Mouse (Mus musculus) kidney, postnatal 0 days (tissue): ENCODE results near the gene Olfr1344. TPM values are rescaled to one million over a fixed set of nuclear protein-coding genes. Genes with fewer than 3 reads are reported as not detected.
"Not testable (repeated sequence)": the region's sequence is repeated elsewhere in the genome, so short reads cannot be mapped to it uniquely, and the experiment has no call there.

Source experiments
- ATAC-seq: fragments of 200-750 bp; cut with Nextera tagmentation; replicated peaks from 2 replicates; pipeline ENCODE4 v1.8.0; 2017; ENCODE audit warnings: low read depth, moderate number of reproducible peaks, moderate TSS enrichment, moderate library complexity; ENCODE audit not compliant: low FRiP score
- DNase-seq: peaks from one replicate; pipeline ENCODE4 v3.0.0-alpha.2; 2016; ENCODE audit warnings: low spot score
- H3K27ac ChIP-seq: fragments of 300-500 bp; sonication (generic); 2 replicates; pipeline ENCODE4 v1.5.1; 2014; ENCODE audit warnings: mild to moderate bottlenecking
- H3K27me3 ChIP-seq: fragments of 300-500 bp; sonication (generic); 2 replicates; pipeline ENCODE4 v1.6.1; 2014; ENCODE audit warnings: low read length, mixed read lengths; ENCODE audit not compliant: insufficient read depth
- H3K36me3 ChIP-seq: fragments of 300-500 bp; sonication (generic); 2 replicates; pipeline ENCODE4 v1.6.1; 2014; ENCODE audit warnings: low read length, mixed read lengths; ENCODE audit not compliant: insufficient read depth
- H3K4me1 ChIP-seq: fragments of 300-500 bp; sonication (generic); replicated peaks from 2 replicates; pipeline ENCODE4 v1.6.1; 2014; ENCODE audit warnings: antibody characterized with exemption, low read length, mixed read lengths; ENCODE audit not compliant: insufficient read depth
- H3K4me2 ChIP-seq: fragments of 300-500 bp; sonication (generic); 2 replicates; pipeline ENCODE4 v1.6.1; 2014; ENCODE audit warnings: mild to moderate bottlenecking, low read length, moderate library complexity, mixed read lengths
- H3K4me3 ChIP-seq: fragments of 300-500 bp; sonication (generic); replicated peaks from 2 replicates; pipeline ENCODE4 v1.5.1; 2014; ENCODE audit warnings: low read depth, low read length
- H3K9ac ChIP-seq: fragments of 300-500 bp; sonication (generic); 2 replicates; pipeline ENCODE4 v1.6.1; 2014; ENCODE audit warnings: low read depth, low read length
- H3K9me3 ChIP-seq: fragments of 300-500 bp; sonication (generic); replicated peaks from 2 replicates; pipeline ENCODE4 v1.6.1; 2016; ENCODE audit warnings: low read length, inconsistent platforms, mixed read lengths
- CTCF ChIP-seq: IDR thresholded peaks from 2 replicates; pipeline ENCODE4 v1.5.1; 2016; ENCODE audit warnings: antibody characterized with exemption, low read depth, mild to moderate bottlenecking, moderate library complexity
- WGBS: fragments of 180-500 bp; shearing (Covaris S2); extraction: QIAGEN DNeasy Blood & Tissue Kit; methylation state at CpG from one replicate; pipeline ENCODE4 v1.1.7; 2014; 5-methylcytosine and 5-hydroxymethylcytosine counted together
- polyA plus RNA-seq: library from polyadenylated mRNA; unstranded; fragments of >200 nt; fragmentation: Nextera tagmentation; extraction: Ambion mirVana; gene quantifications from 2 replicates; pipeline ENCODE4 v1.2.1, GENCODE M21; 2015

Gene Olfr1344
- polyA plus RNA-seq, 1 experiment from 2014 or later, result not detected

DNA sequence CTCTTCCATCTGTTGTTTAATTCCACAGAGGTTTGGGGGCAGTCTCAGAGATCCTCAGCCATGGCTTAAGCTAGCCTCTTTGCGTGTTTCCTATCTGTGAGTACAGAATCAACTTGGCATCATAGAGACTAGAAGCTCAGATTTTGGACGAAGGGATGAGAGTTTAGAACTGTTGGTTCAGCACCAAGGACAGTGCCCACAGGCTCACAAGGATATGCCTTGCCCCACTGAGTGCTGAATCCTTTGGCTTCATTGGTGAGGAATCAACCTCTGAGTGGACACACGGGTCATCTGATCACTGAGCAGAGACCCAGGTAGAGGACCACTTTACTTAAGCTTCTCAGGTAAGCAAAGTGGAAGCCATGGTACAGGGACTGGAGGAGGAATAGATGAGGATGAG, 17.9 kb downstream of the Olfr1344 start:
- no peak overlapping the region for H3K4me2 ChIP-seq
- WGBS, result 54% methylated on average over 3 of the region's 3 CpGs
- ATAC-seq, result no peak
- no peaks in the 10 kb centered on the region for H3K4me1 ChIP-seq
- H3K27ac ChIP-seq, result no peak overlapping the region
- DNase-seq, result peak; percentile 8
- H3K9ac ChIP-seq, result no peak overlapping the region
- no peaks in the 10 kb centered on the region for H3K36me3 ChIP-seq
- H3K4me3 ChIP-seq, result no peak overlapping the region
- no peaks in the 10 kb centered on the region for H3K9me3 ChIP-seq
- no peaks in the 10 kb centered on the region for H3K27me3 ChIP-seq
- TF ChIP-seq CTCF, result no peak

GRCm38 (mm10) chr7:6466951-6467350, 28.5 kb downstream of the Olfr1344 start, which contains the start of gene Olfr1346:
TSS of gene Olfr1346 (plus strand) at chr7:6467101.
- ATAC-seq, result no peak
- H3K9ac ChIP-seq, result no peak within 1 kb of the TSS
- H3K4me3 ChIP-seq, result no peak within 1 kb of the TSS
- no peak for TF ChIP-seq CTCF
- H3K4me2 ChIP-seq, result no peak within 1 kb of the TSS
- no peak within 1 kb of the TSS for H3K27ac ChIP-seq
- no peaks in the 10 kb centered on the region for H3K36me3 ChIP-seq
- H3K9me3 ChIP-seq, result no peaks in the 10 kb centered on the region
- H3K27me3 ChIP-seq, result no peaks in the 10 kb centered on the region
- no peak for DNase-seq
- H3K4me1 ChIP-seq, result no peaks in the 10 kb centered on the region

DNA sequence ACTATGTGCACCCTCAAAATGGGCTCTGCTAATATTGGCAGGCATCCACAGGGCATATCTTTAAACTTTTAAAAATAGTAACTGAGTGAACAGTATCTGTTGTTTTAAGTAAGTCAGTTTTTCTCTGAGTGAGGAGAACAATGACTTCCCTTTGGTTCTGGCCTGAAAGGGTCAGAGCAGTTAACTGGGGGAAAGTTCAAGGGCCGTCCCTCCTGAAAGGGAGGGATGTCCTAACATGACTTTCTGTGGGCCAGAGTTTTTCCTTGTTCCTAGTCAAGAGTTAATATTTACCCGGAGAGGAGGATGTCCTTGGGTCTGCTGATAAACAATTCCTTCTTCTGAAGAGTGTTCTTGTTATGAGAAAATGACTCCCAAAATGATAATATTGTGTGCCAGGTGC, 39.1 kb downstream of the Olfr1344 start:
- ATAC-seq, H3K4me3 ChIP-seq, DNase-seq, H3K4me2 ChIP-seq, H3K9ac ChIP-seq, H3K4me1 ChIP-seq, H3K9me3 ChIP-seq, H3K27ac ChIP-seq, H3K27me3 ChIP-seq, H3K36me3 ChIP-seq: not testable (repeated sequence)
- WGBS, result 71% methylated on average over 2 of the region's 2 CpGs

DNA sequence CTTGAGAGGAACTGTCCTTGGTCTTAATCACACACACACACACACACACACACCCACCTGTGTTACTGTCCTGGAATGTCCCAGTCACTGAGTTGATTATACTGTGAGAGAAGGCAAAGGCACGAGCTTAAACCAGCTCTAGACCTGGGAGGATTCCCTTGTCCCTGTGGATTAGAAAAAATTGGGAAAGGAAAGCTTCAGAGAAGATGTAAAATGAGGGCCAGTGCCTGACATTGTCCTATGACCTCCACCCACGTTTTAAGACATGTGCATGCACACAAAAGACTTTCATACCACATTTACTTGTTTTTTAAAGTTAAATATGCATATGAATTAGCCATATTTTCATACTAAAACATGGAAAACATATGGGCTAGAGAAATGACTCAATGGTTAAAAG, 48.4 kb downstream of the Olfr1344 start, which contains the start of gene Olfr5:
TSS of gene Olfr5 (minus strand) at position 101 of the 400 bp plus-strand sequence.
- Histone ChIP-seq H3K9ac (no peak within 1 kb of the TSS), H3K27ac (no peak within 1 kb of the TSS), H3K27me3 (no peaks in the 10 kb centered on the region), H3K4me2 (no peak within 1 kb of the TSS), H3K4me1 (no peaks in the 10 kb centered on the region), H3K4me3 (no peak within 1 kb of the TSS), H3K9me3 (no peaks in the 10 kb centered on the region), H3K36me3 (no peaks in the 10 kb centered on the region)
- ATAC-seq (no peak), DNase-seq (no peak)
- 28% methylated on average over 2 of the region's 2 CpGs for WGBS
- no peak for TF ChIP-seq CTCF

Other genes starting within 250 kb of the Olfr1344 start
- not detected in 2 replicates for gene Galp, start 241.6 kb upstream of the Olfr1344 start, polyA plus RNA-seq
- gene Zscan5b, start 216.4 kb upstream of the Olfr1344 start, polyA plus RNA-seq, result not detected in 2 replicates
- not detected in 2 replicates for gene Epp13, start 186.0 kb upstream of the Olfr1344 start, polyA plus RNA-seq
- gene Zfp667, start 152.1 kb upstream of the Olfr1344 start, polyA plus RNA-seq, result 4.8 and 4.9 TPM in 2 replicates
- gene Zfp583, start 107.4 kb upstream of the Olfr1344 start, polyA plus RNA-seq, result 3.2 and 4.2 TPM in 2 replicates
- gene Gm3854, start 94.9 kb upstream of the Olfr1344 start, polyA plus RNA-seq, result 0.39 and 0.64 TPM in 2 replicates
- 1.4 and 2.0 TPM in 2 replicates for gene Zfp78, start 75.4 kb upstream of the Olfr1344 start, polyA plus RNA-seq
- 6.2 and 7.4 TPM in 2 replicates for gene Zfp28, start 55.4 kb upstream of the Olfr1344 start, polyA plus RNA-seq
- gene Smim17, start 40.0 kb upstream of the Olfr1344 start, polyA plus RNA-seq, result not detected in 2 replicates
- not detected in 2 replicates for gene Gm20715, start 28.4 kb upstream of the Olfr1344 start, polyA plus RNA-seq
- gene Olfr1336, start 17.5 kb downstream of the Olfr1344 start, polyA plus RNA-seq, result not detected in 2 replicates
- not detected in 2 replicates for gene Olfr1346, start 28.4 kb downstream of the Olfr1344 start, polyA plus RNA-seq
- not detected in 2 replicates for gene Olfr5, start 48.3 kb downstream of the Olfr1344 start, polyA plus RNA-seq
- gene Olfr1347, start 61.1 kb downstream of the Olfr1344 start, polyA plus RNA-seq, result not detected in 2 replicates
- gene Olfr1348, start 70.1 kb downstream of the Olfr1344 start, polyA plus RNA-seq, result not detected in 2 replicates
- gene Olfr1349, start 84.3 kb downstream of the Olfr1344 start, polyA plus RNA-seq, result not detected in 2 replicates
- not detected in 2 replicates for gene Olfr1350, start 126.2 kb downstream of the Olfr1344 start, polyA plus RNA-seq